Mouse (Mus musculus) gastrocnemius, adult 18-20 months (tissue): ENCODE measurements around the gene Cyp2c70. TPM values are rescaled to one million over a fixed set of nuclear protein-coding genes. Genes with fewer than 3 reads are reported as not detected.
A peak's percentile ranks its signal among the peaks of the same experiment; 100 is the strongest.
"Not testable (repeated sequence)": the region's sequence is repeated elsewhere in the genome, so short reads cannot be mapped to it uniquely, and the experiment has no call there.

Source experiments
- DNase-seq: peaks from one replicate; pipeline ENCODE4 v3.0.0; 2021; ENCODE audit warnings: low spot score
- long read RNA-seq, 2 experiments: library from polyadenylated mRNA; stranded (forward); transcript quantifications; one replicate each; pipeline ENCODE4 v2.0.0; 2021
- total RNA-seq, 2 experiments: library from RNA; stranded (reverse); gene quantifications; 2 replicates each; pipeline ENCODE4 v1.2.3; 2021

The Cyp2c70 gene
- total RNA-seq = not detected
- long read RNA-seq, experiment 1 = 0 reads
- long read RNA-seq, experiment 2 = 0 reads

- DNase-seq = no peak
Measured at GRCm38 (mm10) chr19:40187160-40187559, at the start of gene Cyp2c70. Gene Cyp2c70 (minus strand): TSS chr19:40187333.

GRCm38 (mm10) chr19:40232560-40232959 lies 45.4 kb upstream of the Cyp2c70 start:
- no peak for DNase-seq

- DNase-seq = no peak
Measured at GRCm38 (mm10) chr19:40231825-40232541, 44.9 kb upstream of the Cyp2c70 start.

GRCm38 (mm10) chr19:40231074-40231738 lies 44.1 kb upstream of the Cyp2c70 start:
- no peak for DNase-seq

- DNase-seq = no peak
Measured at GRCm38 (mm10) chr19:40226516-40227151, 39.5 kb upstream of the Cyp2c70 start.

GRCm38 (mm10) chr19:40225761-40226110 lies 38.6 kb upstream of the Cyp2c70 start:
- peak; percentile 14 for DNase-seq

- DNase-seq = peak; percentile 64
Measured at GRCm38 (mm10) chr19:40225102-40225760, 38.1 kb upstream of the Cyp2c70 start.

- DNase-seq = not testable (repeated sequence)
Measured at GRCm38 (mm10) chr19:40222307-40222706, 35.2 kb upstream of the Cyp2c70 start.

- DNase-seq = no peak
Measured at GRCm38 (mm10) chr19:40220878-40221277, 33.7 kb upstream of the Cyp2c70 start.

GRCm38 (mm10) chr19:40202947-40203346 lies 15.8 kb upstream of the Cyp2c70 start:
- not testable (repeated sequence) for DNase-seq

GRCm38 (mm10) chr19:40190596-40190995 lies 3.5 kb upstream of the Cyp2c70 start:
- DNase-seq = no peak

GRCm38 (mm10) chr19:40183600-40183999 lies 3.5 kb downstream of the Cyp2c70 start:
- DNase-seq = no peak

- DNase-seq = no peak
Measured at GRCm38 (mm10) chr19:40178311-40178710, 8.8 kb downstream of the Cyp2c70 start.

GRCm38 (mm10) chr19:40168391-40168790 lies 18.7 kb downstream of the Cyp2c70 start:
- DNase-seq = not testable (repeated sequence)

GRCm38 (mm10) chr19:40126996-40127395 lies 60.1 kb downstream of the Cyp2c70 start:
- not testable (repeated sequence) for DNase-seq

GRCm38 (mm10) chr19:40125165-40125564 lies 62.0 kb downstream of the Cyp2c70 start:
- not testable (repeated sequence) for DNase-seq

GRCm38 (mm10) chr19:40119624-40120023 lies 67.5 kb downstream of the Cyp2c70 start:
- DNase-seq = not testable (repeated sequence)

Other genes starting within 250 kb of the Cyp2c70 start
- not detected for gene Cyp2c37, start 194.9 kb downstream of the Cyp2c70 start, total RNA-seq
- not detected for gene Cyp2c54, start 113.5 kb downstream of the Cyp2c70 start, total RNA-seq
- gene Cyp2c50, start 97.6 kb downstream of the Cyp2c70 start, total RNA-seq = under 1 TPM in 1 of 2 experiments, not detected in 1; 0.26 TPM
- 100 to 1,000 TPM; 101 to 168 TPM for gene Pdlim1, start 84.5 kb upstream of the Cyp2c70 start, total RNA-seq